Mouse (Mus musculus): ENCODE results near the gene Cdk5rap1. TPM values are rescaled to one million over a fixed set of nuclear protein-coding genes. Genes with fewer than 3 reads are reported as not detected.
"Not testable (repeated sequence)": the region's sequence is repeated elsewhere in the genome, so short reads cannot be mapped to it uniquely, and the experiment has no call there.

Gene Cdk5rap1
- total RNA-seq, 2 experiments from 2014 or later, result 11.5 to 14.3 TPM

DNA sequence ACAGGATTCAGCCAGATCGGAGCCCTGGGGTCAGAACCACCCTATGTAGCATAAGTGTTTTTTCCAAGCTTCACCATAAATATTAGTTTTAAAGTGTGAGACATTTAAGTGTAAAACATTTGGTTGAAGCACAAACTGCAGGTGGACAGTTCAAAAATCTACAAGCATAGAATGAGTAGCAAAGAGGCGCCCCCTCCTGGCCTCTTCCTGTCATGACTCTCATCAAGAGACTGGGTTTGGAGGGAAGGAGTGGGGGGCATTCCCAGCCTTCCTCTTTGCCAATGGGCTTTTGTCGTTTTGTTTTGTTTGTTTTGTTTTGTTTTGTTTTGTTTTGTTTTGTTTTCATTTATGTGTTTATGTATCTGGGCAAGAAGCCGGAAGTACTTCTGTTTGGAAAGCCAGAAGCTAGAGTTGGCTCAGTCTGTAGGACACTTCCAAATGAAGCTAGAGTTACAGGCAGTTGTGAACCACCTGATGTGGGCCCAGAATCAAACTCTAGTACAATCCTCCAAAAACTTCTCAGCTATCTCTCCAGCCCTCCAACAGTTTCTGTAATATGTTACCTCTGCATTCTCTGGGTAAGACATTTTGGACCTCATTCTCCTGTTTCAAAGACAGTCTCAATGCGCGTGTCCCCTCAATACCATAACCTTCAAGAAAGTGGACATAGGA, 1.3 kb upstream of the Cdk5rap1 start:
- peak; percentile 82 for TF ChIP-seq CTCF (IDR thresholded peaks at IDR 0.05)
- no peak overlapping the region for H3K4me3 ChIP-seq
- intact Hi-C loops (cut with DNase I), result loop anchor here (2.0 kb wide), 1 partner anchor 165 kb away; no protein-coding TSS in a partner anchor
- DNase-seq (ENCODE audit: extremely low spot score in 1 of 2, low spot score in 2 of 2), result peak; percentile 59 to 69
- H3K27ac ChIP-seq, result peak overlapping the region; percentile 13; the same call in 1 of the 2 replicates

DNA sequence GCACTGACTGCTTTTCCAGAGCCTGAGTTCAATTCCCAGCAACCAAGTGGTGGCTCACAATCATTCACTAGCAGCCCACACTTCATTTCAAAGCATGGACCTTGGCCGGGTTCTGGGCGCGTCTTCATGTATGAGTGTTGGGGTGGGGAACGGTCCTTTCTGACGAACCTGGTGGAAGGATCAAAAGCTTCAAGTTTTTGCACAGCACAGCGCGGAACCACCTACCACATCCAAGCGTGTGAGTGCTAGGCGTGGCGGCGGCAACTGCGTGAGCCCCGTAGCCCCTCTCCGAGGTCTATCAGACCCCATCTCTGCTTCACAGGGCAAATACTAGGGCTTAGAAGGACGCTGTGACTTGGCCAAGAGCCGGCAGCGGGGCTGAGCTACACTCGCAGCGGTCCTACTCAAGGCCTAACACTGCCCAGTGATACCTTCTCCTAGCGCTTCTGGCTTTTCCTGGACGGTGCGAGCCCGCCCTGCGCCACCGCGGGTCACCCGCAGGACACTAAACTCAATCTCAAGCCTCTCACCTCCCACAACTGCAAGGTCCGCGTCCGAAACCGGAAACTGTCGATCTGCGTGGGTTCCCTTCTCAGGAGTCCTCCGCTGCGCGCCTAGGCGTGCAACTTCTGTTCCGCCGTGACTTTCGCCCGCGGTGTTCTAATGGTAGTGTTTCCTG, 520 bp downstream of the Cdk5rap1 start:
- intact Hi-C loops (cut with DNase I), result no loop called here
- Histone ChIP-seq H3K27ac (peak overlapping the region; percentile 97), H3K4me3 (peak overlapping the region; percentile 95)
- DNase-seq (ENCODE audit: extremely low spot score in 1 of 2, low spot score in 2 of 2), result peak; percentile 83 to 88
- no peak; the same call in 1 of the 2 replicates for TF ChIP-seq CTCF (IDR thresholded peaks at IDR 0.05)

DNA sequence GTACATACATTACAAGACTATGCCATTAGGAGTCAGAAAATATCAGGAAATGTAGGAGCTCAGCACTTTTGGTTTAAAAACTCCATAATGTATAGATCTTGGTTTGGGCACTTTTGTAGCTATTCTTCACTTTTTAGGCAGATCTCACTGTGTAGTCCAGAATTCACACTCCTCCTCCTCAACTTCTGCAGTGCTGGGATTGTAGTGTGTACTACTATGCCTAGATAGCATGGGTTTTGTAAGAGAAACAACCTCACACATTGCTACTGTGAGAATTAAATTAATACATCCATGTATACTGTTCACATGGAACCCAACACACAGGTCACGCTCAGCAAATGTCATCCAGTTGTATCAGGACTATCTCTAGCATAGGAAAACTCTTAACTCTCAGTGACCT, 5.3 kb downstream of the Cdk5rap1 start:
- no peak overlapping the region for H3K27ac ChIP-seq
- H3K4me3 ChIP-seq, result no peak overlapping the region
- no peak for TF ChIP-seq CTCF (IDR thresholded peaks at IDR 0.05)
- DNase-seq (ENCODE audit: extremely low spot score in 1 of 2, low spot score in 2 of 2), result no peak
- intact Hi-C loops (cut with DNase I), result no loop called here

DNA sequence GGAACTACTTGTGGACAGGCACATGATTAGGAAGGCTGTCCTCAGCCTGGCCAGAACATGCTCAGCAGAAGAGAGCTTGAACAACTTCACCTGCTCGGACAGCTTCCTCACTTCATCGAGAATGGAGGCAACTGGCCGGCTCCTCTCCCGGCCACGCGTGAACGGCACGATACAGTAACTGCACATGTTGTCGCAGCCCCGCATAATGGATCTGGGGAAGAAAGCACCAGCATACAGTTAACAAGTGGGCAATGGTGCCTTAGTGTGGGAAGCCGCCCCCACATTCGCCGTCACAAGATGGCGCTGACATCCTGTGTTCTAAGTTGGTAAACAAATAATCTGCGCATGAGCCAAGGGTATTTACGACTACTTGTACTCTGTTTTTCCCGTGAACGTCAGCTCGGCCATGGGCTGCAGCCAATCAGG, 18.8 kb downstream of the Cdk5rap1 start:
- not testable (repeated sequence) for H3K27ac ChIP-seq

DNA sequence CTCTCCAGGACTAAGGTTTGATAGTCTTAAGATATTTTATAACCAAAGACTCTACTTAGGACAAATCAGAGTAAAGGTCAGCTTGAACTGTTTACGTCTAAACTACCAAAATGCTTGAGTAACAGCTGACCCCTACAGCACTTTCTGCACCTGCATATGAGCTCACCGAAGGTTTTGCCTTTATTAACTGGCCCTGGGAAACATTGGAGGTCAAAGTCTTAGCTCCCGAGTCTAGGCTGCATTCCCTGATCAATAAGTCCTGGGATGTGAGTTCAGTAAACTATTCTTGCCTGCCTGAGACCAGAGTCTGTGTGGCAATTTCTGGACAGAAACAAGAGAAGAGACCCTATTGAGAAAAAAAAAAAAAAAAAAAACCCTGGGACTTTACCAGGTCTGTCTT, 24.7 kb downstream of the Cdk5rap1 start:
- no peak overlapping the region for H3K4me3 ChIP-seq
- no peak for DNase-seq (ENCODE audit: extremely low spot score in 1 of 2, low spot score in 2 of 2)
- no peak for TF ChIP-seq CTCF (IDR thresholded peaks at IDR 0.05)
- no peak overlapping the region for H3K27ac ChIP-seq
- intact Hi-C loops (cut with DNase I), result no loop called here

More for the DNA sequence above, 18.8 kb downstream of the Cdk5rap1 start:
- DNase-seq (ENCODE audit: extremely low spot score in 1 of 2, low spot score in 2 of 2); intact Hi-C loops (cut with DNase I); H3K4me3 ChIP-seq: not testable (repeated sequence)

DNA sequence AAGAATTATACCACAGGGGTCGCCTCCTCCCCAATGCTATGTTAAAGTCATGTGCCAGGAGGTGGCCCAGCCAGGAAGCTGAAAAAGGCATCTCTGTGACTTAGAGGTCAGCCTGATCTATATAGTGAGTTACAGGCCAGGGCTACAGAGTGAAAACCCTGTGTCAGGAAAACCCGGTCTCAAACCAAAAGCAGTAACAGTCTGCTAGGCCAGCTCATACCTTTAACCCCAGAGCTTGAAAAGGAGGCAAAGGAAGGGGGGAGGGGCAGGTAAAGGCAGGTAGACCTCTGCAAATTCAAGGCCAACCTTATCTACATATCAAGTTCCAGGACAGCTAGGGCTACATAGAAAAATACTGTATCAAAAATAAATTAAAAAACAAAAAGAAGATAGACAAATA, 33.5 kb downstream of the Cdk5rap1 start:
- Histone ChIP-seq H3K27ac (no peak overlapping the region), H3K4me3 (no peak overlapping the region)
- intact Hi-C loops (cut with DNase I), result no loop called here
- no peak for TF ChIP-seq CTCF (IDR thresholded peaks at IDR 0.05)
- no peak for DNase-seq (ENCODE audit: extremely low spot score in 1 of 2, low spot score in 2 of 2)

DNA sequence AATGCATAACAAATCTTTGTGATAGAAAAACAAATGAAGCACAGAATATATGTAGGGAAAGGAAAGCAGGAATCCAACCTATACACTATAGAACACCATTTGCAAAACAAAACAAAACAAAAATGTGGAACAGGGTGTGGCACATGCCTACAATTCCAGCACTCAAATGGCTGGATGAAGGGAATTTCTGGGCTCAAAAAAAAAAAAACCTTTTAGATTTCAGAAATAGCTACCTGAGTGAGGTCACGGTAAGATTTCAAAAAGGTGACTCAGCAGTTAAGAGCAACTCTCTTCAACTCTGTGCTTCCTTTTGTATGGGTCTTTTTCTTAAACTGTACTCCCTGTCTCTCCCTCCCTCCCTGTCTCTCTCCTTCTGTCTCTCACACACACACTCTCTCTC, 34.6 kb downstream of the Cdk5rap1 start:
- no peak for DNase-seq (ENCODE audit: extremely low spot score in 1 of 2, low spot score in 2 of 2)
- intact Hi-C loops (cut with DNase I), result no loop called here
- Histone ChIP-seq H3K4me3 (no peak overlapping the region), H3K27ac (no peak overlapping the region)
- no peak for TF ChIP-seq CTCF (IDR thresholded peaks at IDR 0.05)

DNA sequence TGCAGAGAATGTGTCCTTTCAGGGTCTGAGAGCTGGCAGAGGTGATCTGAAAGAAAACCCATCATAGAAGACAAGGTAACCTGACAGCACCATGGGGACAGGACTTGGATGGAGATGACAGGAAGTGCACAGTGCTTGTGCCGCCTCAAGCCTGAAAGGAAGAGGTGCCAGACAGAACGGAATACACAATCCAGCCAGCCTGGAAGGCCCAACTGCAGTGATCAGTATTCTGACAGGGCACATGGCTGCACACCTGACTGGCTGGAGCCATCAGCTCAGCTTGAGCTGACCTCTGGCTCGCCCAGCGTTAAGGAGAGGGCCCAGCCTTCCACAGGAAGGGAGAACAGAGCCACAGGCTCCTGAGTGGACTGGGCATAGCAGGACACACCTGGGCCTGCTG, 37.2 kb downstream of the Cdk5rap1 start:
- TF ChIP-seq CTCF (IDR thresholded peaks at IDR 0.05), result no peak
- Histone ChIP-seq H3K4me3 (no peak overlapping the region), H3K27ac (no peak overlapping the region)
- DNase-seq (ENCODE audit: extremely low spot score in 1 of 2, low spot score in 2 of 2), result no peak
- intact Hi-C loops (cut with DNase I), result no loop called here

DNA sequence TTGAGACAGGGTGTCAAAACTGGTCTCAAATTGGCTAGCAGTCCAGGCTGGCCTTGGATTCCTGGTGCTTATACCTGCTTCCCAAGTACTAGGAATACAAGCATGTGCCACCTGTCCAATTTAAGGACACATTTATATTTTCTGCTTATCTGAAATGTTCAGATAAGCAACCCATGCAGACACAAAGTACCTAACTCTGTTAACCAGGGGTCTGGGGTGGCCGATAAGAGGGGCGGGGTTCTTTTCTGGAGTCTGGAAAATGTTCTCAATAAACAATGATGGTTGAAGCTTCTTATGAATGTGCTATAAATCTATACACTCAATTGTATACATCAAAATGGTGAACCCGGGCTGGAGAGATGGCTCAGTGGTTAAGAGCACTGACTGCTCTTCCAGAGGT, 46.0 kb downstream of the Cdk5rap1 start:
- no peak for DNase-seq (ENCODE audit: extremely low spot score in 1 of 2, low spot score in 2 of 2)
- intact Hi-C loops (cut with DNase I), result no loop called here
- no peak overlapping the region for H3K4me3 ChIP-seq
- TF ChIP-seq CTCF (IDR thresholded peaks at IDR 0.05), result no peak
- no peak overlapping the region for H3K27ac ChIP-seq

DNA sequence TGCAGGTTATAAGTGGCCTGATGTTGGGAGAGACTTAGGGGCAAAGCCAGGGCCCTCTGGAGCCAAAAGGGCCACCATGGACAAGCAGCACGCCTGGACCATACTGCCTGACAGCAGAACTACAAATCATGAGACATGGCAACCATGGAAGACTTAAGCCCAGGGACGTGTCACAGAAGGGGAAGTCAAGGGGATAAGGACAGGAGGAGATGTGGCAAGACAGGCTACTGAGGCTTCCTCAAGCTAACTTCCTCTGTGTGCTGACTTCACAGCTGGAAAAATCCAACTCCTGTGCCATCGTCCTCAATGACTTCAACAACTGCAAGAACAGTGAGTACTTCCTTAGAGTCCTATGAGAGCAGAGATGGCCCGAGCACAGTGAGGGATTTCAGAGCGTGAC, 59.0 kb downstream of the Cdk5rap1 start:
- H3K27ac ChIP-seq; intact Hi-C loops (cut with DNase I); H3K4me3 ChIP-seq; DNase-seq (ENCODE audit: extremely low spot score in 1 of 2, low spot score in 2 of 2): not testable (repeated sequence)

DNA sequence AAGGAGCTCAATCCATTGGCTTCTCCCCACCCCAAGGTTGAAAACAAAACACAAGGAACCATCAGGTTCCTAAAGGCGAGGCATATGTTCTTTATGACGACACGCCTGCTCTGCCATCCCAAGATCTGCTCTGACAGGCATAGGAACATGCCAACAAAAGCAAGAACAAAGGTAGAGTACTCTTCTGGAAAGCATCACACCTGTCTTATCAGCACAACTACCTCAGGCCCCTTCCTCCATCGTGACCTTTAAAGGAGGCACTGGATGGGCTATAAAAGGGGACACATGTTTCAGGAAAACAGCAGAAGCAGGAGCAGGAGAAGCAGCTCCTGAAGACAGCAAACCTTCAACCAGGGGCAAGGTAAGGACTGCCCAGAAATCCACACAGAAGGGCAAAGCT, 65.9 kb downstream of the Cdk5rap1 start, which contains the start of gene Bpifb9b:
TSS of gene Bpifb9b (plus strand) at position 301 of the 400 bp plus-strand sequence.
- not testable (repeated sequence) for H3K4me3 ChIP-seq; H3K27ac ChIP-seq; DNase-seq (ENCODE audit: extremely low spot score in 1 of 2, low spot score in 2 of 2)
- intact Hi-C loops (cut with DNase I), result loop anchor here (2.0 kb wide), 1 partner anchor 48 kb away; no protein-coding TSS in a partner anchor

DNA sequence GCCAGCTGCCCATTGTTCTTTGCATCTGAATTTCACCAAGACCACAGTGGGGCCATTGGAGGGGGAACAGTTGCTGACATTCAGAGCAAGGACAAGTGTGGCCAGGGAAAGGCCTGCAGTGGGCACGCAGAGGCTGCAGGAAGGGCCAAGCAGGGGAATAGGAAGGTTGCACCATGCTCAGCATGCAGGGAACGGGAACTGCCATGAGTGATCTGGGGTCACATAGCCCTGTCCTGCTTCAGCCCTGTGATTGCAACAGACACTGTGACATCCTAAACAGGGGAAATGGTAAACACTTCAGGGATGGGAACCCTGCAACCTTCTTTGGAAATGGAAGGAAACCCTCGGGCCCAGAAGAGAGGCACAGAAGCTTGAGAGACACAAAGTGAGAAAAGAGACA, 68.2 kb downstream of the Cdk5rap1 start:
- intact Hi-C loops (cut with DNase I); H3K27ac ChIP-seq; H3K4me3 ChIP-seq; DNase-seq (ENCODE audit: extremely low spot score in 1 of 2, low spot score in 2 of 2): not testable (repeated sequence)

DNA sequence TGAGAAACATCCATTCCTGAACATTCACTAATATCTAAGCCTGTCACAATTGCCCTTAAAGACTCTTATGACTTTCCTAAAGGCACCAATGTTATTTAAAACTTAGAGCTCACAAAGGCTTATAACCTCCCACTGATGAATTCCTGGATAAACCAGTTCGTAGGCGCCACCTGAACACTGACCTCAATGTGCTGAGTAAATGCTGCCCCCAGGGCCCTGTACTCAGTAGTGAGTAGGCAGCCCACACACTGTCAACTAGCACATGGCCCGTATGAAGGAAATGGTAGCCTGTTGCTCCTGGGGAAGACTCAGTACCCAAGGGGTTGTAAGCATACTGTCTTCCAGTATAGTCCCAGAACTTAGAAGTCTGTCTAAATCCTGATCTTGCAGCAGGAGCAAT, 71.0 kb downstream of the Cdk5rap1 start:
- Histone ChIP-seq H3K27ac (no peak overlapping the region), H3K4me3 (no peak overlapping the region)
- intact Hi-C loops (cut with DNase I), result no loop called here
- no peak for DNase-seq (ENCODE audit: extremely low spot score in 1 of 2, low spot score in 2 of 2)
- TF ChIP-seq CTCF (IDR thresholded peaks at IDR 0.05), result no peak

Measured in left cerebral cortex, adult 2 months (tissue).